Mouse (Mus musculus) forelimb bud, embryonic 11.5 days (tissue): ENCODE data around the gene Cyb561.

Experiments used
- DNase-seq: peaks from one replicate; pipeline ENCODE4 v3.0.0-alpha.2; 2012; ENCODE audit warnings: low read depth, low spot score

The Cyb561 gene

GRCm38 (mm10) chr11:105921275-105921674, 31.9 kb downstream of the Cyb561 start:
- DNase-seq, result no peak

- no peak for DNase-seq
These were observed 32.3 kb downstream of the Cyb561 start for GRCm38 (mm10) chr11:105920836-105921235.

GRCm38 (mm10) chr11:105920098-105920785, 32.9 kb downstream of the Cyb561 start:
- DNase-seq, result no peak

GRCm38 (mm10) chr11:105913580-105913979, 39.6 kb downstream of the Cyb561 start:
- DNase-seq, result no peak

- DNase-seq, result peak; percentile 77
These were observed 41.4 kb downstream of the Cyb561 start for GRCm38 (mm10) chr11:105911592-105912375.

GRCm38 (mm10) chr11:105911149-105911548, 42.0 kb downstream of the Cyb561 start:
- DNase-seq, result no peak

GRCm38 (mm10) chr11:105909617-105910016, 43.5 kb downstream of the Cyb561 start:
- no peak for DNase-seq

- DNase-seq, result no peak
These were observed 44.2 kb downstream of the Cyb561 start for GRCm38 (mm10) chr11:105908926-105909325.

- DNase-seq, result no peak
These were observed 45.8 kb downstream of the Cyb561 start for GRCm38 (mm10) chr11:105907381-105907780.

- DNase-seq, result no peak
These were observed 47.5 kb downstream of the Cyb561 start for GRCm38 (mm10) chr11:105905529-105906213.

- DNase-seq, result no peak
These were observed 50.2 kb downstream of the Cyb561 start for GRCm38 (mm10) chr11:105902956-105903355.

- no peak for DNase-seq
These were observed 51.6 kb downstream of the Cyb561 start for GRCm38 (mm10) chr11:105901501-105901900.

- no peak for DNase-seq
These were observed 54.0 kb downstream of the Cyb561 start for GRCm38 (mm10) chr11:105899151-105899550.

GRCm38 (mm10) chr11:105887281-105887680, 65.9 kb downstream of the Cyb561 start:
- no peak for DNase-seq

- no peak for DNase-seq
These were observed 67.6 kb downstream of the Cyb561 start for GRCm38 (mm10) chr11:105885558-105885957.
